Mouse (Mus musculus) T-helper 2 cell (primary cell): ENCODE measurements around the gene Tas2r105.

Experiments
- in situ Hi-C: fragments of 300-600 bp; cut with MboI, MseI; formaldehyde crosslinking; loops from one replicate; pipeline ENCODE4 v1.15.1; 2025; ENCODE audit warnings: high pct_unique_total_duplicates

The Tas2r105 gene

GRCm38 (mm10) chr6:131687395-131687794, at the start of gene Tas2r105:
Gene Tas2r105, minus strand, starts transcription at chr6:131687495.
- in situ Hi-C loops = no loop called here

GRCm38 (mm10) chr6:131712803-131713202, 25.5 kb upstream of the Tas2r105 start:
- in situ Hi-C loops = no loop called here

DNA sequence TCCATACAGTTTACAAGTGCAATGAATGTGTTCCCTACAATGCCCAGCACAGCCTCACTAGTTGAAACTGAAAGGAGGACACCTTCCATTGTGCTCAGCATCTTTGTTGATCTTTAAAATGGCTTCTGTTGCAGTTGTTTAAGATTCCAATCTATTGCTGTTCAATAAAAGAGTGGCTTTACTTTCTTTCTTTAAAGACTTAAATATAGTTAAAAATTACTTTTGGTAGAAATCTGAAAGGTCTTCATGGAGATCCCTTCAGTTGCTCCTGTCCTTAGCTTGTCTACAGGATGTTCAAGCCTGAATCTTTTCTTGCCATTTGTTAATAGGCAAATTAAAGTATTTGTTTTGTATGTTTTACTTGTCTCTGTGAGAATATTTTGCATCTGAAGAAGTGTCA, 2.7 kb upstream of the Tas2r105 start, which contains the start of gene Tas2r114:
Gene Tas2r114 (minus strand): TSS at position 101 of the 400 bp plus-strand sequence.
- in situ Hi-C loops = no loop called here

- in situ Hi-C loops = no loop called here
Measured at GRCm38 (mm10) chr6:131685644-131686043, 1.7 kb downstream of the Tas2r105 start, which contains the start of gene Tas2r104. Gene Tas2r104, minus strand, starts transcription at chr6:131685744.

DNA sequence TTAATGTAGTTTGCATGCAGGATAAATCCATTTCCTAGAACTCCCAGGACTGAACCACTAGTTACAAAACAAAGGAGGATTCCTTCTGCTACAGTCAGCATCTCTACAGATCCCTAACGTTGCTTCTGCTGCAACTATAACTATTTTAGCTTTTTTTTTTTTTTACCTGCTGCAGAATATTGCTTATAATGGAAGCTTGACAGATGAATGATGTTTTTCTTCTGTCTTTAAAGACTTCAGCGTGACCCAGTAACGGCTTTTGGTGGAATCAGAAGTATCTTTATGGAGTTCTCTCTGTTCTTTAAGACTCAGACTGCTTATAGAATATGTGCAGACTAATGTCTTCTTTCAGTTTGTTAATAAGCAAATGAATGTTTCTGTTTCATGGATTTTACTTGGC, 8.5 kb downstream of the Tas2r105 start, which contains the start of gene Tas2r106:
Gene Tas2r106 (minus strand): TSS at position 101 of the 400 bp plus-strand sequence.
- in situ Hi-C loops = no loop called here

GRCm38 (mm10) chr6:131660049-131660448, 27.2 kb downstream of the Tas2r105 start, which contains the start of gene Tas2r107:
Gene Tas2r107, minus strand, starts transcription at chr6:131660149.
- in situ Hi-C loops = no loop called here
